Mouse (Mus musculus) MEL (cell line): Measurements from ENCODE around the gene Gm38655. TPM values are rescaled to one million over a fixed set of nuclear protein-coding genes. Genes with fewer than 3 reads are reported as not detected.
"Not testable (repeated sequence)": the region's sequence is repeated elsewhere in the genome, so short reads cannot be mapped to it uniquely, and the experiment has no call there.

Experiments used
- DNase-seq: peaks from one replicate; pipeline ENCODE4 v3.0.0; 2011; ENCODE audit warnings: low read depth, low spot score
- H3K27ac ChIP-seq: 2 replicates; pipeline ENCODE4 v1.5.1; 2012; ENCODE audit warnings: low read depth, mild to moderate bottlenecking, control low read depth, low read length, moderate library complexity; ENCODE audit not compliant: control insufficient read depth
- H3K27me3 ChIP-seq, 2 experiments: fragments of 150-350 bp in 1 of 2; sonication (generic) in 1 of 2; 2 replicates each; pipeline ENCODE4 v1.6.1; 2012; ENCODE audit warnings: low read length in 2 of 2, mild to moderate bottlenecking in 2 of 2, improper control_type of control experiment in 1 of 2, moderate library complexity in 1 of 2; ENCODE audit not compliant: insufficient read depth in 2 of 2, control insufficient read depth in 1 of 2
- H3K36me3 ChIP-seq, 2 experiments: 2 replicates each; pipeline ENCODE4 v1.6.1; 2012 to 2014; ENCODE audit warnings: low read length in 2 of 2, improper control_type of control experiment in 1 of 2, inconsistent platforms in 1 of 2, mild to moderate bottlenecking in 1 of 2; ENCODE audit not compliant: insufficient read depth in 2 of 2, control insufficient read depth in 1 of 2
- H3K4me1 ChIP-seq, 2 experiments: fragments of 150-350 bp in 1 of 2; sonication (generic) in 1 of 2; 2 replicates each; pipeline ENCODE4 v1.6.1; 2012; ENCODE audit warnings: low read length in 2 of 2, improper control_type of control experiment in 1 of 2, mild to moderate bottlenecking in 1 of 2; ENCODE audit not compliant: insufficient read depth in 2 of 2, control insufficient read depth in 1 of 2
- H3K4me3 ChIP-seq, 2 experiments: fragments of 150-350 bp in 1 of 2; sonication (generic) in 1 of 2; 2 replicates each; pipeline ENCODE4 v1.5.1; 2012; ENCODE audit warnings: low read depth in 2 of 2, low read length in 2 of 2, mild to moderate bottlenecking in 2 of 2, moderate library complexity in 2 of 2, control low read depth in 1 of 2, improper control_type of control experiment in 1 of 2; ENCODE audit not compliant: control insufficient read depth in 1 of 2, insufficient read depth in 1 of 2
- H3K79me2 ChIP-seq: 2 replicates; pipeline ENCODE4 v1.6.1; 2012; ENCODE audit warnings: mild to moderate bottlenecking, low read length, moderate library complexity; ENCODE audit not compliant: control insufficient read depth, poor library complexity, insufficient read depth
- H3K9ac ChIP-seq: 2 replicates; pipeline ENCODE4 v1.6.1; 2012; ENCODE audit warnings: low read depth, mild to moderate bottlenecking, control low read depth, low read length, moderate library complexity; ENCODE audit not compliant: control insufficient read depth, poor library complexity, severe bottlenecking
- H3K9me3 ChIP-seq: fragments of 150-350 bp; sonication (generic); replicated peaks from 2 replicates; pipeline ENCODE4 v1.6.1; 2012; ENCODE audit warnings: mild to moderate bottlenecking, low read length, improper control_type of control experiment, moderate library complexity; ENCODE audit not compliant: insufficient read depth
- BHLHE40 ChIP-seq: IDR thresholded peaks from 2 replicates; pipeline ENCODE4 v1.6.1; 2012; ENCODE audit warnings: low read depth, mild to moderate bottlenecking, inconsistent platforms, low read length, improper control_type of control experiment, borderline replicate concordance
- EP300 ChIP-seq, 2 experiments: IDR thresholded peaks; 2 replicates each; pipeline ENCODE4 v1.6.1; 2011; ENCODE audit warnings: improper control_type of control experiment in 2 of 2, low read length in 2 of 2, low read depth in 1 of 2, mild to moderate bottlenecking in 1 of 2
- ETS1 ChIP-seq: IDR thresholded peaks from 2 replicates; pipeline ENCODE4 v1.6.1; 2012; ENCODE audit warnings: low read depth, mild to moderate bottlenecking, inconsistent platforms, low read length, improper control_type of control experiment, moderate library complexity
- HCFC1 ChIP-seq: IDR thresholded peaks from 2 replicates; pipeline ENCODE4 v1.6.1; 2012; ENCODE audit warnings: low read depth, mild to moderate bottlenecking, inconsistent platforms, low read length, improper control_type of control experiment, moderate library complexity
- JUND ChIP-seq: IDR thresholded peaks from 2 replicates; pipeline ENCODE4 v1.6.1; 2011; ENCODE audit warnings: low read depth, mild to moderate bottlenecking, improper control_type of control experiment, low read length
- MAX ChIP-seq: IDR thresholded peaks from 2 replicates; pipeline ENCODE4 v1.6.1; 2011; ENCODE audit warnings: low read length, improper control_type of control experiment
- MXI1 ChIP-seq: IDR thresholded peaks from 2 replicates; pipeline ENCODE4 v1.6.1; 2011; ENCODE audit warnings: mild to moderate bottlenecking, low read depth, low read length, improper control_type of control experiment
- MYC ChIP-seq: IDR thresholded peaks from 2 replicates; pipeline ENCODE4 v1.6.1; 2011; ENCODE audit warnings: low read depth, mild to moderate bottlenecking, low read length, improper control_type of control experiment, moderate library complexity
- NELFE ChIP-seq: IDR thresholded peaks from 2 replicates; pipeline ENCODE4 v1.6.1; 2011; ENCODE audit warnings: low read depth, low read length, improper control_type of control experiment
- POLR2A ChIP-seq, 2 experiments: IDR thresholded peaks; 2 replicates each; pipeline ENCODE4 v1.6.1; 2011 to 2012; ENCODE audit warnings: low read length in 2 of 2, mild to moderate bottlenecking in 2 of 2, control low read depth in 1 of 2, improper control_type of control experiment in 1 of 2, low read depth in 1 of 2, moderate library complexity in 1 of 2; ENCODE audit not compliant: control insufficient read depth in 1 of 2, insufficient read depth in 1 of 2, poor library complexity in 1 of 2
- RAD21 ChIP-seq: IDR thresholded peaks from 2 replicates; pipeline ENCODE4 v1.6.1; 2011; ENCODE audit warnings: mild to moderate bottlenecking, low read depth, low read length, improper control_type of control experiment
- TAL1 ChIP-seq: IDR thresholded peaks from 2 replicates; pipeline ENCODE4 v1.6.1; 2012; ENCODE audit warnings: mild to moderate bottlenecking, inconsistent platforms, low read length, moderate library complexity, mixed read lengths
- TBP ChIP-seq: IDR thresholded peaks from 2 replicates; pipeline ENCODE4 v1.8.0; 2011; ENCODE audit warnings: low read depth, low read length, improper control_type of control experiment
- TCF12 ChIP-seq: IDR thresholded peaks from 2 replicates; pipeline ENCODE4 v1.6.1; 2014; ENCODE audit warnings: low read depth, mild to moderate bottlenecking, inconsistent platforms, low read length, improper control_type of control experiment, moderate library complexity
- USF2 ChIP-seq, 2 experiments: IDR thresholded peaks; 2 replicates each; pipeline ENCODE4 v1.6.1; 2011 to 2012; ENCODE audit warnings: improper control_type of control experiment in 2 of 2, low read length in 2 of 2, borderline replicate concordance in 1 of 2, inconsistent platforms in 1 of 2, low read depth in 1 of 2, mild to moderate bottlenecking in 1 of 2; ENCODE audit not compliant: insufficient read depth in 1 of 2
- ZKSCAN1 ChIP-seq: IDR thresholded peaks from 2 replicates; pipeline ENCODE4 v1.6.1; 2012; ENCODE audit warnings: low read depth, mild to moderate bottlenecking, inconsistent platforms, low read length, improper control_type of control experiment, moderate library complexity
- polyA plus RNA-seq, 2 experiments: library from polyadenylated mRNA; stranded (reverse) in 1 of 2; unstranded in 1 of 2; fragments of >175 nt in 1 of 2; fragments of >200 nt in 1 of 2; gene quantifications; 2 replicates each; pipeline versions ENCODE4 v1.2.1 to v1.2.4; 2012; ENCODE audit warnings: low replicate concordance in 2 of 2, low read depth in 1 of 2; ENCODE audit not compliant: insufficient read length in 2 of 2, insufficient read depth in 1 of 2, missing spikeins in 1 of 2
- total RNA-seq: library from RNA; depleted of rRNA; stranded (reverse); fragments of 300-350 nt; gene quantifications from 2 replicates; pipeline ENCODE4 v1.2.3, GENCODE M21; 2012

Gm38655 gene
- total and polyA plus RNA-seq, 3 experiments = not detected

DNA sequence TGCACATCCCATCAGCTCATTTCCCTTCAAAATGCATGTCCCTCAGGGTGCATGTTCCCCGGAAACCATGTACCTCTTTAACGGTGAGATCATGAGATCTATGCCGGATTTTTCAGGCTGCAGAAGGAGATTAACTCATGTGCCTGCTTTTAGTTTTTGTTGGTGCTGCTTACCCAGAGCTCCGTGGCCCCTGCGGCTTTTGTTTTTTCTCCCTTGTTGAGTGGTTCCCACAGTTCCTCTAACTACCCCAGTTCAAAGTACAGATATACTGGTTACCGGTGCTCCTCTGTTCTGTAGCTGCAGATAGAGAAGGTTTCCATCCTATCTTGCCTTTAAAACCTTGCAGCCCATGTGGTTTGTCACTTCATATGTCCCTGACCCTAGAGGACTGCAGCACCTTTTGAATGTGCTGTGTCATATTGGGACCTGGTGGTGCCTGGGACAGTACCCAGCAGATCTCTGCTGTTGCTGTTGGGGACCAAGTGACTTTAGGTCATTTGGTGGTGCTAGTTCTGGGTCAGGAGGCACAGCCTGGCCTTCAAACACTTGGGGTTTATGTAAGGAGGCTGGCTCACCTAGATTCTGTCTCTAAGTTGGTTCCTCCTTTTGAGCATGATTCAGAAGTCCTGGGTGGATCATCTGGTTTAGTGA, 47.8 kb upstream of the Gm38655 start (continued):
- TF ChIP-seq BHLHE40 = peak; percentile 28; the same call in 1 of the 2 replicates
- TF ChIP-seq MYC = peak; percentile 51
- no peak for TF ChIP-seq JUND

DNA sequence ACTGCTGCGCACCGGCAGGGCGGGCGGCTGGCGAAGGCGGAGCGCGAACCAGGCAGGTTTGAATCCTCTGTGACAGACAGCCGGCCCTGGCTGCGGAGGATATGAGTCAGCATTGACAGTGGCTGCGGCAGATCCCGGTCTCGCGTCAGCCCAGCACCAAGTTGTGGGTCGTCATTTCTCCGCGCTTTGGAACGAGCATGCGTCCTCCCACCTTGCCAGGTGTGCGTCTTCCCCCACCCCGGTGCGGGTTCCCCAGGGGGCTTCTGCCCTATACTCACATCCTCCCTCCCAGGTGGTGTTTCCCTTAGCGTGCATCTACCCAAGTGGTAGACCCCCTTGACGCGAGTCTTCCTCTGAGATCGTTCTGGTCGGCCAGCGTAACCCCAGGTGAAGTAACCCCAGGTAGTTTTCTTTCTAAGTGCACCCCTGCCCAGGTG, 47.3 kb upstream of the Gm38655 start:
- H3K9ac ChIP-seq = peak overlapping the region; percentile 96
- peaks cover 7 to 42% of the 10 kb centered on the region in 2 experiments for H3K4me1 ChIP-seq
- not testable (repeated sequence) for DNase-seq, H3K27me3 ChIP-seq, H3K9me3 ChIP-seq
- peak; percentile 41; the same call in 1 of the 2 replicates for TF ChIP-seq HCFC1
- TF ChIP-seq NELFE = peak; percentile 48; the same call in 1 of the 2 replicates
- H3K27ac ChIP-seq = peak overlapping the region; percentile 92
- H3K36me3 ChIP-seq = peaks cover 1 to 27% of the 10 kb centered on the region in 2 experiments; a peak in 3 of 4 replicates
- H3K4me3 ChIP-seq = peak overlapping the region; percentile 76 to 86
- peaks cover 35% of the 10 kb centered on the region for H3K79me2 ChIP-seq

DNA sequence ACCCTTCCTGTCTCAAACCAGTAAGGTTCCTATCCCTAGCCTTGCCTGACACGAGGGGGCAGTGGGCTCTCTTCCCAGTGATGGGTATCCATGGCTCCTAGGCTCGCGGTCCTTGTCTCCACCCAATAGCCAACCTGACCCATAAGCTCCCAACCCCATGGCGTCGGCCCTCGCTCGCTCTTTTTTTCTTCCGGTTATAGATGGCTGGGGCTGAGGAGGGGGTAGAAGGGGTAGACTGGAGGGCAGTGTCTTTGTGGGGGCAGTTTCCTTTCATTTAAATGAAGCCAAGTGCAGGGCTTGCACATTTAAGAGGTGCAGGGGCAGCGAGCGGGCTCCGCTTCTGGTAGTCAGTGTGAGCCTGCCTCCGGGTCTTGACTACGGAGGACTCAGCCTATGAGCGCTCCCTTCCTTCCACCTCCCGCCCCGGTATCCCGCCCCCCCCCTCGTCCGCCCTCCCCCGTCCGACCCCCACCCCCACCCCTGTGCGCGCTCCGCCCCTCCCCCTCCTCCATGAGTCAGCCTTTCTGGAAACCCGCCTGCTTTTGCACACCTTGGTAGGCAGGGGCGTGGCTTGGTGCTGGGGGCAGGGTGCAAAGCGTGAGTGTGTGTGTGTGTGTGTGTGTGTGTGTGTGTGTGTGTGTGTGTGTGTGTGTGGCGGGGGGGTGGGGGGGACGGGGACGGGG, 46.7 kb upstream of the Gm38655 start:
- Histone ChIP-seq H3K36me3 (peaks cover 1 to 27% of the 10 kb centered on the region in 2 experiments; a peak in 3 of 4 replicates), H3K79me2 (peaks cover 33% of the 10 kb centered on the region), H3K4me1 (peaks cover 7 to 42% of the 10 kb centered on the region in 2 experiments), H3K9me3 (no peaks in the 10 kb centered on the region), H3K9ac (peak overlapping the region; percentile 63), H3K27ac (peak overlapping the region; percentile 75), H3K27me3 (no peaks in the 10 kb centered on the region), H3K4me3 (peak overlapping the region; percentile 36 to 78)
- peak; percentile 58 to 75; a peak in 3 of 4 replicates for TF ChIP-seq POLR2A (IDR thresholded peaks at IDR 0.05; ENCODE audit: control insufficient read depth in 1 of 2, insufficient read depth in 1 of 2, low read depth in 1 of 2, low read length in 2 of 2, poor library complexity in 1 of 2)
- TF ChIP-seq TCF12 = no peak
- peak; percentile 19; the same call in 1 of the 2 replicates for TF ChIP-seq NELFE
- TF ChIP-seq TBP = peak; percentile 23; the same call in 1 of the 2 replicates
- 0 out of 2 replicates have a peak, but pooled peaks have one; percentile 31 for TF ChIP-seq MAX
- TF ChIP-seq HCFC1 = 0 out of 2 replicates have a peak, but pooled peaks have one; percentile 50
- TF ChIP-seq RAD21 = no peak
- no peak; a peak in 1 of 4 replicates for TF ChIP-seq EP300 (IDR thresholded peaks at IDR 0.05; ENCODE audit: low read depth in 1 of 2, low read length in 2 of 2)
- no peak for TF ChIP-seq ZKSCAN1
- peak; percentile 50; the same call in 1 of the 2 replicates for TF ChIP-seq MXI1
- no peak for TF ChIP-seq TAL1
- no peak for TF ChIP-seq USF2 (IDR thresholded peaks at IDR 0.05; ENCODE audit: borderline replicate concordance in 1 of 2, insufficient read depth in 1 of 2, low read depth in 1 of 2, low read length in 2 of 2)
- TF ChIP-seq ETS1 = peak; percentile 21; the same call in 1 of the 2 replicates
- peak; percentile 82 for DNase-seq
